Mouse (Mus musculus): ENCODE measurements around the gene Itsn1. TPM values are rescaled to one million over a fixed set of nuclear protein-coding genes. Genes with fewer than 3 reads are reported as not detected.
A peak's percentile ranks its signal among the peaks of the same experiment; 100 is the strongest.

Itsn1 gene
- polyA plus RNA-seq, 1 experiment from 2014 or later, result 9.7 TPM

GRCm38 (mm10) chr16:91783191-91783590 lies 54.1 kb downstream of the Itsn1 start:
- WGBS, result 76% methylated on average over 7 of the region's 7 CpGs
- Histone ChIP-seq H3K9ac (replicated peaks; ENCODE audit: low read depth) (no peak overlapping the region), H3K4me3 (ENCODE audit: low read depth, low read length) (no peak overlapping the region), H3K4me2 (replicated peaks; ENCODE audit: low read depth, low read length) (no peak overlapping the region), H3K9me3 (ENCODE audit: low read length) (no peaks in the 10 kb centered on the region), H3K27me3 (replicated peaks; ENCODE audit: insufficient read depth, low read length) (no peaks in the 10 kb centered on the region), H3K27ac (ENCODE audit: low read length) (no peak overlapping the region), H3K4me1 (ENCODE audit: insufficient read depth, low read depth, low read length) (peaks cover 6% of the 10 kb centered on the region; the same call in 1 of the 2 replicates), H3K36me3 (ENCODE audit: insufficient read depth, low read length) (no peaks in the 10 kb centered on the region)
- ATAC-seq (no peak), DNase-seq (ENCODE audit: low spot score) (no peak)
- TF ChIP-seq EP300 (IDR thresholded peaks at IDR 0.05) (no peak), CTCF (IDR thresholded peaks at IDR 0.05) (no peak)

- H3K4me2 ChIP-seq (replicated peaks; ENCODE audit: low read depth, low read length), result no peak overlapping the region
- H3K27me3 ChIP-seq (replicated peaks; ENCODE audit: insufficient read depth, low read length), result no peaks in the 10 kb centered on the region
- no peak overlapping the region for H3K9ac ChIP-seq (replicated peaks; ENCODE audit: low read depth)
- no peaks in the 10 kb centered on the region for H3K9me3 ChIP-seq (ENCODE audit: low read length)
- peaks cover 6% of the 10 kb centered on the region; the same call in 1 of the 2 replicates for H3K4me1 ChIP-seq (ENCODE audit: insufficient read depth, low read depth, low read length)
- no peak overlapping the region for H3K4me3 ChIP-seq (ENCODE audit: low read depth, low read length)
- H3K27ac ChIP-seq (ENCODE audit: low read length), result no peak overlapping the region
- WGBS, result 73% methylated on average over 6 of the region's 6 CpGs
- no peak for ATAC-seq
- no peaks in the 10 kb centered on the region for H3K36me3 ChIP-seq (ENCODE audit: insufficient read depth, low read length)
- DNase-seq (ENCODE audit: low spot score), result no peak
- TF ChIP-seq EP300 (IDR thresholded peaks at IDR 0.05) (no peak), CTCF (IDR thresholded peaks at IDR 0.05) (no peak)
These were observed 55.2 kb downstream of the Itsn1 start for GRCm38 (mm10) chr16:91784298-91784697.

- no peak for TF ChIP-seq CTCF (IDR thresholded peaks at IDR 0.05)
- TF ChIP-seq EP300 (IDR thresholded peaks at IDR 0.05), result no peak
- H3K9me3 ChIP-seq (ENCODE audit: low read length), result no peaks in the 10 kb centered on the region
- no peak overlapping the region for H3K4me2 ChIP-seq (replicated peaks; ENCODE audit: low read depth, low read length)
- no peaks in the 10 kb centered on the region for H3K27me3 ChIP-seq (replicated peaks; ENCODE audit: insufficient read depth, low read length)
- H3K27ac ChIP-seq (ENCODE audit: low read length), result no peak overlapping the region
- H3K9ac ChIP-seq (replicated peaks; ENCODE audit: low read depth), result no peak overlapping the region
- WGBS, result 40% methylated on average over 10 of the region's 10 CpGs
- peaks cover 6% of the 10 kb centered on the region; the same call in 1 of the 2 replicates for H3K4me1 ChIP-seq (ENCODE audit: insufficient read depth, low read depth, low read length)
- ATAC-seq (peak; percentile 47), DNase-seq (ENCODE audit: low spot score) (peak; percentile 51)
- no peak overlapping the region for H3K4me3 ChIP-seq (ENCODE audit: low read depth, low read length)
- H3K36me3 ChIP-seq (ENCODE audit: insufficient read depth, low read length), result no peaks in the 10 kb centered on the region
These were observed 57.3 kb downstream of the Itsn1 start for GRCm38 (mm10) chr16:91786425-91786824.

- peaks cover 6% of the 10 kb centered on the region; the same call in 1 of the 2 replicates for H3K4me1 ChIP-seq (ENCODE audit: insufficient read depth, low read depth, low read length)
- no peak overlapping the region for H3K4me2 ChIP-seq (replicated peaks; ENCODE audit: low read depth, low read length)
- no peak overlapping the region for H3K9ac ChIP-seq (replicated peaks; ENCODE audit: low read depth)
- WGBS, result 49% methylated on average over 6 of the region's 6 CpGs
- H3K9me3 ChIP-seq (ENCODE audit: low read length), result no peaks in the 10 kb centered on the region
- H3K27me3 ChIP-seq (replicated peaks; ENCODE audit: insufficient read depth, low read length), result no peaks in the 10 kb centered on the region
- DNase-seq (ENCODE audit: low spot score) (peak; percentile 19), ATAC-seq (peak; percentile 53)
- H3K36me3 ChIP-seq (ENCODE audit: insufficient read depth, low read length), result no peaks in the 10 kb centered on the region
- H3K27ac ChIP-seq (ENCODE audit: low read length), result no peak overlapping the region
- no peak for TF ChIP-seq EP300 (IDR thresholded peaks at IDR 0.05)
- TF ChIP-seq CTCF (IDR thresholded peaks at IDR 0.05), result no peak
- H3K4me3 ChIP-seq (ENCODE audit: low read depth, low read length), result no peak overlapping the region
These were observed 60.6 kb downstream of the Itsn1 start for GRCm38 (mm10) chr16:91789728-91790127.

- no peak for ATAC-seq
These were observed 63.6 kb downstream of the Itsn1 start for GRCm38 (mm10) chr16:91792477-91793196.

GRCm38 (mm10) chr16:91793507-91794278 lies 64.6 kb downstream of the Itsn1 start:
- H3K9me3 ChIP-seq (ENCODE audit: low read length), result no peaks in the 10 kb centered on the region

More at GRCm38 (mm10) chr16:91792477-91793196, 63.6 kb downstream of the Itsn1 start:
- Histone ChIP-seq H3K27ac (ENCODE audit: low read length) (no peak overlapping the region), H3K27me3 (replicated peaks; ENCODE audit: insufficient read depth, low read length) (no peaks in the 10 kb centered on the region), H3K9ac (replicated peaks; ENCODE audit: low read depth) (no peak overlapping the region), H3K9me3 (ENCODE audit: low read length) (no peaks in the 10 kb centered on the region), H3K36me3 (ENCODE audit: insufficient read depth, low read length) (no peaks in the 10 kb centered on the region), H3K4me3 (ENCODE audit: low read depth, low read length) (no peak overlapping the region), H3K4me2 (replicated peaks; ENCODE audit: low read depth, low read length) (no peak overlapping the region), H3K4me1 (ENCODE audit: insufficient read depth, low read depth, low read length) (no peaks in the 10 kb centered on the region; the same call in 1 of the 2 replicates)
- TF ChIP-seq EP300 (IDR thresholded peaks at IDR 0.05) (no peak), CTCF (IDR thresholded peaks at IDR 0.05) (no peak)
- no peak for DNase-seq (ENCODE audit: low spot score)
- WGBS, result 57% methylated on average over 8 of the region's 8 CpGs

More at GRCm38 (mm10) chr16:91793507-91794278, 64.6 kb downstream of the Itsn1 start:
- no peaks in the 10 kb centered on the region; the same call in 1 of the 2 replicates for H3K4me1 ChIP-seq (ENCODE audit: insufficient read depth, low read depth, low read length)
- ATAC-seq (no peak), DNase-seq (ENCODE audit: low spot score) (no peak)
- H3K27ac ChIP-seq (ENCODE audit: low read length), result no peak overlapping the region
- H3K9ac ChIP-seq (replicated peaks; ENCODE audit: low read depth), result no peak overlapping the region
- no peaks in the 10 kb centered on the region for H3K36me3 ChIP-seq (ENCODE audit: insufficient read depth, low read length)
- H3K4me2 ChIP-seq (replicated peaks; ENCODE audit: low read depth, low read length), result no peak overlapping the region
- no peaks in the 10 kb centered on the region for H3K27me3 ChIP-seq (replicated peaks; ENCODE audit: insufficient read depth, low read length)
- no peak overlapping the region for H3K4me3 ChIP-seq (ENCODE audit: low read depth, low read length)
- WGBS, result 79% methylated on average over 13 of the region's 13 CpGs
- no peak for TF ChIP-seq EP300 (IDR thresholded peaks at IDR 0.05)
- no peak for TF ChIP-seq CTCF (IDR thresholded peaks at IDR 0.05)
